Mouse (Mus musculus) A20 (cell line): ENCODE data around the gene Hspa1l.

Source experiments
- DNase-seq: peaks from one replicate; pipeline ENCODE4 v3.0.0-alpha.2; 2011; ENCODE audit warnings: low read depth, low spot score

The Hspa1l gene

GRCm38 (mm10) chr17:35024261-35024660 lies 51.8 kb downstream of the Hspa1l start:
- DNase-seq: no peak

DNA sequence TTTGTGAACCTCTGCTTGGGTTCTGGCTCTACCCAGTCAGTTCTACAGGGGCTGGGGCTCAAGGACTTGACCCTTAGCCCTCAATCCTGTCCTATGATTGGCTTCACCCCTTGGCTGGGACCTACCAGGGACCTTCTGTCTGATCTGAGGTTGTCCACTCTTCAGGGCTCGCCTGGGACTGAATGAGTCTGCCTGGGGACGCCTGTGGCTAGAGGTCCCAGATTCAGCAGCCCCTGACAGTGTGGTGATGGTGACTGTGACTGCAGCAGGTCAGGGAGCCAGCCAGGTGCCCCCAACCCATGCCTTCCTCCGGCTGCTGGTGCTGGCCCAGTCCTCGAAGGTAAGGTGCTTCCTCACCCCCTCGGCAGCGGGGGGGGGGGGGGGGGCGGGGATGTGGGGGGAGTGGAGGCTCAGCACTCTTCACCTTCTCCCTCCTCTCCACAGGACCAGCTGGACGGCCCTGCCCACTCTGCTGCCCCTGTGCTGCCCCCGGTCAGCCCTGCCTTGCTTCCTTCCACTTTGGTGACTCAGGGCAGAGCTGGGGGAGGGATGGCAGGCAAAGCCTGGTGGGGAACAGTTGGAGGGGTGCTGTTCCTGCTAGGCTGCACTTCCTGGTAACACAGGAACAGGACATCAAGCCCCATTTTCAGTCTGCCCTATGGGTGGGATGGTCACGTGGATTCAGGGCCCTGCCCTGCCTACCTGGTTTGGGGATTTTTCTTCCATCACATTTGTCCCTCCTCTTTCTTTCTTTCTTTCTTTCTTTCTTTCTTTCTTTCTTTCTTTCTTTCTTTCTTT lies 52.4 kb downstream of the Hspa1l start:
- no peak for DNase-seq

GRCm38 (mm10) chr17:35026206-35026605 lies 53.7 kb downstream of the Hspa1l start:
- DNase-seq: no peak

DNA sequence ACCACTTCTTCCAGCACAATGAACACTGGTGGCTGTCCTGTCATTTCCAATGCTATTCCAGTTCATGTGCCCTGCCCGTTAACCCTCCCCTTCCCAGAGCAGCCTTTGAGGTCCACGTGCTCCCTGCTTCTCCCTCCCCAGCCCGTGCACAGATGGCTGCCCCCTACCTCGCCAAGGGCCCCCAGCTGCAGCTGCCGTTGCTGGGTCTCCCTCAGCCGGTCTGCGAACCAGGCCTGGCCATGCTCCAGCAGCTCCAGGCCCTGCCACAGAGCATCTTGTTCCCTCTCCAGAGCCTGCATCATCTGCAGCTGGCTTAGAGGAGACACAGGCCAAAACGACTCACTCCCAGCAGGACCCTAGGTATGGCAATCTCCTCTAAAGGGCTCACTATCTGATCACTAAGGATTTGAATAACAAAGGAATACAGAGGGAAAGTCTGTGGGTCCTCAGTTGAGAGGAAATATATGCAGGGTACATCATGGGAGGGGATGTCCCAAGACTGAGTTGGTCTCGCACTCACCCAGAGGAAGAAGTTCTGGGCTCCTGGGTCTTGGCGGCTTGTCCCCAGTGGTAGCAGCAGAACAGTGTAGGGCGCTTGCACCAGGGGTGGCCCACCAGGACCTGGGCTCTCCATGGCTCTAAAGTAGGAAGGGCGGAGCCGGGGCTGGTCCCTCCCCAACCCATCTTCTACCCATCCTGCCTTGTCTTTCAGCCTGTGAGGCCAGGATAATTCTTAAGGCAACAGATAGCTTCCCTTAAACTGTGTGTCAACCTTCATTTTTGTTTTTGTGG lies 55.0 kb downstream of the Hspa1l start, which contains the start of gene Sapcd1:
Gene Sapcd1 (minus strand): TSS at position 740 of the 792 bp plus-strand sequence.
- DNase-seq: peak; percentile 84

- no peak for DNase-seq
Observed at GRCm38 (mm10) chr17:35028315-35028714, 55.8 kb downstream of the Hspa1l start.
